Mouse (Mus musculus): ENCODE data around the gene Tpr.

Tpr gene

GRCm38 (mm10) chr1:150460595-150460994 is 68.0 kb downstream of the Tpr start:
- no peak for DNase-seq (ENCODE audit: low read depth, low spot score)

- no peak for DNase-seq (ENCODE audit: low read depth, low spot score)
These were observed 70.4 kb downstream of the Tpr start for GRCm38 (mm10) chr1:150463068-150463467.

- DNase-seq (ENCODE audit: low read depth, low spot score), result no peak
These were observed 71.1 kb downstream of the Tpr start for GRCm38 (mm10) chr1:150463691-150464090.

- DNase-seq (ENCODE audit: low read depth, low spot score), result no peak
These were observed 72.7 kb downstream of the Tpr start for GRCm38 (mm10) chr1:150465364-150465763.

- no peak for DNase-seq (ENCODE audit: low read depth, low spot score)
These were observed 73.5 kb downstream of the Tpr start, which contains the start of gene Prg4 for GRCm38 (mm10) chr1:150466132-150466531. Gene Prg4 (minus strand): TSS chr1:150466165.

GRCm38 (mm10) chr1:150469992-150470391 is 77.4 kb downstream of the Tpr start:
- DNase-seq (ENCODE audit: low read depth, low spot score), result no peak

GRCm38 (mm10) chr1:150472525-150472924 is 79.9 kb downstream of the Tpr start:
- no peak for DNase-seq (ENCODE audit: low read depth, low spot score)

GRCm38 (mm10) chr1:150480674-150481073 is 88.0 kb downstream of the Tpr start:
- no peak for DNase-seq (ENCODE audit: low read depth, low spot score)

GRCm38 (mm10) chr1:150489148-150489547 is 96.5 kb downstream of the Tpr start:
- no peak for DNase-seq (ENCODE audit: low read depth, low spot score)

GRCm38 (mm10) chr1:150496626-150497302 is 104.1 kb downstream of the Tpr start:
- no peak for DNase-seq (ENCODE audit: low read depth, low spot score)

- DNase-seq (ENCODE audit: low read depth, low spot score), result no peak
These were observed 105.1 kb downstream of the Tpr start for GRCm38 (mm10) chr1:150497690-150498089.

GRCm38 (mm10) chr1:150498177-150498576 is 105.5 kb downstream of the Tpr start:
- no peak for DNase-seq (ENCODE audit: low read depth, low spot score)

Data from retina, adult 2 months (tissue).